Mouse (Mus musculus): ENCODE results near the gene Ccdc22. TPM values are rescaled to one million over a fixed set of nuclear protein-coding genes. Genes with fewer than 3 reads are reported as not detected.

The Ccdc22 gene
- total RNA-seq, 2 experiments from 2014 or later: 10.5 to 12.5 TPM

DNA sequence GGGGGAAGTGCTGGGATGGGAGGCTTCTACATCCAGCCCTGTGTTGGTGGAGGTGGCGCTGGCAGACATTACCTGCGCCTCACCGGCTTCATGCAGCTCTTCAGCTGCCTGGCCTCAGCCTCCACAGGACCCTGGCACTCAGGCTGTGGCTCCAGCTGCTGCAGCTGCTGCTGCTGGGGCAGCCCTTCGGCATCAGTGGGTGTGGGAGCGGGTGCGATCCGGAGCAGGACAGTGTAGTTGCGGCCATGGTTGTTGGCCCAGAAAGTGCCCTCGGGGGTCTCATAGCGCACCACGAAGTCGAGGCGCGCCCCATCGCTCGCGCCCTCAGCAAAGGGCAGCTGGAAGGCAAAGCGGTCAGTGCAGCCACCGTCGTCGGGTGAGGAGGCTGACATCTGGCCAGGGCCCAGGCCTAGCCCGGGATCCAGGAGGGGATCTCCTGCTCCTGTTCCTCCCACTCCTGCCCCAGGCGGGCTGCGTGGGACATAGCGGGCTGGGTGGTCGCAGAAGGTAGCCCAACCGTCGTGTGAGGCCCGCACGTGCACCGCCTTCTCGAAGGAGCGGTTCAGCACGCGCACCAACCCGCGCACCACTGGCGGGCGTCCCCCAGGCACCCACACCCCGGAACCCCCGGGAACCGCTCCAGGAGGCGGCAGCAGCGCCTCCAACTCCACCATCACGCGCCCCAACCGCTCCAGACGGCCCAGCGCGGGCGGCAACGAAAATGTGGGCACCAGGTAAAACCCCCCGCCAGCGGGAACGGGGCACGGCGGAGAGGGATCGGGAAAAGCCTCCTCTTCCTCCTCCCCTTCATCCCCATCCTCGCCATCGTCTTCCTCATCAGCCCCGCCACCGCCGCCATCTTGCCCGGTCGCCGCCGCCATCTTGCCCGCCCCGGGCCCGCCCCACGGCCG lies 31.9 kb downstream of the Ccdc22 start, which contains the start of gene Foxp3:
Gene Foxp3, plus strand, starts transcription at position 469 of the 911 bp plus-strand sequence.
- DNase-seq: peak in 1 of 2 experiments; percentile 60

DNA sequence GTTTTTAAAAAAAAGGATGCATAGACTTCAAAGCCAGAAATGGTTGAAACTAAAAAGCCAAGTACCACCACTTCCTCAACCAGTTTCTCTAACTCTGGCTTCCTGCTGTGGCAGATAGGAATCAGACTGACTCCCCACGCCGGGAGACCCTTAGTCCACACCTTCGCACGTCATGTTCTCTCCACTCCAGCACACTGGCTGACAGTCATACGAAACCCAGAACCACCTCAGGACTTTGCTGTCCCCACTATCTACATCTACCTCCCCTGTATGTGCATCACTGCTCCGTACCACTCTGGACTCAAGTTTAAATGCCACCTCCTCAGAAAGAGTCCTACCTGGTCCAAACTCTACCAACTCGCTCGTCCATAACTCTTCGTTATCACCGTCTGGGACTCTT lies 32.9 kb downstream of the Ccdc22 start:
- no peak for DNase-seq

GRCm38 (mm10) chrX:7571565-7572136 lies 33.7 kb downstream of the Ccdc22 start:
- DNase-seq: no peak

DNA sequence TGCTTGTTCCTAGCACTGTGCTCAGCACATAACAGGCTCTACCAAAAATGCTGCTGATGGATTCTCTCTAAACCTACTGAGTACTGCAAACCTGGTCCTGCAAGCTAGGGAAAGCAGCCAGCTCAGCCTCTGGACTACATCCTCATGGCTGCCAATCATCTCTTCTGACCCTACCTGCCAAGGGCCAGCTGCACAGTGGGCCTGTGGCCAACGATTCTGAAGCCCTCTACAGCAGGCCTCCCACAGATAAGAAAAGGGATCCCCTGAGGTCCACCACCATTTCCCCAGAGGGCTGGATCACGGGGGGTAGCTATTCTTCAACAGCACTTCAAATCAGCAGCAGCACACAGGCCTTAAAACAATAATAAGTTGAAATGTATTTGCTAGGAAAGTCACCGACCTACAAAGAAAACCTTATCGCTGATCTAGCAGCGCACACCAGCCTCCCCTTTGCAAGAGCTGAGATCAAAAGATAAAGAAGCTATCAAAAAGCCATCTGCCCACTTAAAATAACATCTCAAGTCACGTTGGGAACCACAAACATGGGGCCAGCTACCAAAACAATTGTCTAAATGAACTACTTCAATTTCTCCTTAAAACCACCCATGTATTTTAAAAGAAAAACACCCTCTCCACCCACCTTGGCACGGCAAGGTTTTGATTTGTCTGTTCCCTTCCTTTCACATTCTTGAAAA lies 34.7 kb downstream of the Ccdc22 start:
- DNase-seq: peak in 1 of 2 experiments; percentile 8

GRCm38 (mm10) chrX:7567491-7567890 lies 37.8 kb downstream of the Ccdc22 start:
- DNase-seq: no peak

DNA sequence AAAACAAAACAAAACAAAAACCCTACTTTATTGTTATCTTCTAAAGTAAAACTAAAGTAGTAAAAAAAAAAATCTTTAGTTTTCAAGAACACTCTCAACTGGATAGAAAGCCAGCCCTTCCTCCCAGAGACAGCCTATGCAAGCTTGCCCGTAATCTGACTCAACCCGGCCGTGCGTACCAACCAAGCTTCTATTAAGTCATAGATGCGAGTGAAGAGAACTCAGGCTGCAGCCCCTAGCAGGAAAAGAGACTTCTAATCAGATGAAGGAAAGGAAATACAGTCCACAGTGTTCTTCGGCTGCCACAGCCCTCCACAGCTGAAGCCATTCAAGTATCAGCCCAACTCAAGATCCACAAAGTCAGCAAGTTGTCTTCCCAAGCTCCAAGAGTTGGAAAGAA lies 39.0 kb downstream of the Ccdc22 start:
- no peak for DNase-seq

GRCm38 (mm10) chrX:7563076-7563475 lies 42.2 kb downstream of the Ccdc22 start:
- DNase-seq: no peak

DNA sequence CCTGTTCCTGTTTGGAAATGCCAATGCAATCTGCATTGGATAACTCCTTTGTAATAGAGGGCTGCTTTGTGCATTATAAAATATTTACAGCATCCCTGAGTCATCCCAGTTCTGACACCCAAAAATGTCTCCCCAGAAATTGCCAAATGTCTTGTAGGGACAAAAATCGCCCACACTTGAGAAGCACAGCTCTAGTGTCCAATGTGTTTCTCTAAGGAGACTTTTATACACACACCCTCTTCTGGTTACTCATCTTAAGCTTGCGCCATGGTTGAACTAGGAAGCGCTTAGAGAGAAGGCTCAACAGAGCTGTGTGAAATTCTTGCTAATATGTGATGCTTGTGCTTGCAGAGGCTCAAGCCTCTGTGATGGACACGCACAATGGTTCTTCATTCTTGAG lies 51.8 kb downstream of the Ccdc22 start:
- DNase-seq: no peak

Other genes starting within 250 kb of the Ccdc22 start
- under 1 TPM; 0.23 to 0.57 TPM for gene Usp27x, start 229.7 kb downstream of the Ccdc22 start, total RNA-seq (2021)
- gene Foxp3, start 31.9 kb downstream of the Ccdc22 start, total RNA-seq (2021): under 1 TPM in 1 of 2 experiments, not detected in 1; 0.28 TPM
- gene Ppp1r3f, start 31.2 kb downstream of the Ccdc22 start, total RNA-seq (2021): 1 to 10 TPM; 3.6 to 4.5 TPM
- gene Cacna1f, start 1.6 kb upstream of the Ccdc22 start, total RNA-seq (2021): not detected
- 1 to 10 TPM; 2.2 to 4.1 TPM for gene Syp, start 33.0 kb upstream of the Ccdc22 start, total RNA-seq (2021)
- 10 to 100 TPM; 21.1 to 21.5 TPM for gene Prickle3, start 51.7 kb upstream of the Ccdc22 start, total RNA-seq (2021)
- gene Plp2, start 65.9 kb upstream of the Ccdc22 start, total RNA-seq (2021): 10 to 100 TPM; 41.3 to 57.6 TPM
- 10 to 100 TPM; 25.2 to 27.9 TPM for gene Magix, start 75.7 kb upstream of the Ccdc22 start, total RNA-seq (2021)
- 10 to 100 TPM; 17.8 to 20.1 TPM for gene Gpkow, start 91.6 kb upstream of the Ccdc22 start, total RNA-seq (2021)
- 10 to 100 TPM; 29.9 to 51.4 TPM for gene Wdr45, start 108.8 kb upstream of the Ccdc22 start, total RNA-seq (2021)
- not detected for gene Gm45208, start 116.7 kb upstream of the Ccdc22 start, total RNA-seq (2021)
- gene Praf2, start 122.9 kb upstream of the Ccdc22 start, total RNA-seq (2021): 1 to 10 TPM; 5.1 to 5.3 TPM
- under 1 TPM; 0.59 to 0.67 TPM for gene Ccdc120, start 145.4 kb upstream of the Ccdc22 start, total RNA-seq (2021)
- 10 to 100 TPM; 12.6 to 13.0 TPM for gene Tfe3, start 157.0 kb upstream of the Ccdc22 start, total RNA-seq (2021)
- 10 to 100 TPM; 20.5 to 22.9 TPM for gene Gripap1, start 184.2 kb upstream of the Ccdc22 start, total RNA-seq (2021)
- gene Kcnd1, start 216.8 kb upstream of the Ccdc22 start, total RNA-seq (2021): under 1 TPM; 0.15 to 0.57 TPM
- 10 to 100 TPM; 19.3 to 23.4 TPM for gene Otud5, start 235.8 kb upstream of the Ccdc22 start, total RNA-seq (2021)